Mouse (Mus musculus): ENCODE data around the gene Rbfox2. TPM values are rescaled to one million over a fixed set of nuclear protein-coding genes. Genes with fewer than 3 reads are reported as not detected.

Gene Rbfox2
- total and polyA plus RNA-seq, 3 experiments: 0.89 TPM; not detected in 2

- no peaks in the 10 kb centered on the region for H3K36me3 ChIP-seq (replicated peaks in 1 of 2; ENCODE audit: control insufficient read depth in 1 of 2, insufficient read depth in 1 of 2, low read length in 1 of 2)
- no peaks in the 10 kb centered on the region for H3K4me1 ChIP-seq (ENCODE audit: control insufficient read depth in 1 of 2, insufficient read depth in 2 of 2)
- H3K4me3 ChIP-seq (replicated peaks in 1 of 3; ENCODE audit: low read depth in 2 of 3, low read length in 2 of 3, poor library complexity in 1 of 3): no peak overlapping the region
- no peak overlapping the region for H3K27ac ChIP-seq (ENCODE audit: insufficient read depth, low read depth)
- no peaks in the 10 kb centered on the region for H3K9me3 ChIP-seq (replicated peaks; ENCODE audit: low read length)
- dilution Hi-C loops (cut with MboI; ENCODE audit: extremely low pct_ligation_motif_present, extremely low pct_unique_long_range_greater_than_20kb, low sequenced_read_pairs): no loop called here
- no peaks in the 10 kb centered on the region for H3K79me2 ChIP-seq (replicated peaks; ENCODE audit: control insufficient read depth, extremely low read depth, insufficient read depth, poor library complexity, severe bottlenecking)
- no peak overlapping the region for H3K4me2 ChIP-seq (ENCODE audit: insufficient read depth, low read depth, poor library complexity, severe bottlenecking)
- H3K9ac ChIP-seq (ENCODE audit: insufficient read depth, low read depth): no peak overlapping the region
- peak; percentile 0 for DNase-seq (ENCODE audit: extremely low read depth)
- TF ChIP-seq JUND (conservative IDR thresholded peaks at IDR 0.05; ENCODE audit: low read depth, low read length) (peak; percentile 85), MEF2A (IDR thresholded peaks at IDR 0.05; ENCODE audit: borderline replicate concordance, low read depth, low read length) (no peak), SMC3 (IDR thresholded peaks at IDR 0.05; ENCODE audit: low read depth, low read length) (no peak), ZC3H11A (IDR thresholded peaks at IDR 0.05; ENCODE audit: low read depth, low read length) (no peak), KAT2A (IDR thresholded peaks at IDR 0.05; ENCODE audit: insufficient replicate concordance, low read length) (no peak), SIN3A (IDR thresholded peaks at IDR 0.05; ENCODE audit: low read length) (peak; percentile 47; the same call in 1 of the 2 replicates), GABPA (IDR thresholded peaks at IDR 0.05; ENCODE audit: insufficient replicate concordance, low read depth, low read length) (no peak), TCF12 (IDR thresholded peaks at IDR 0.05; ENCODE audit: low read depth, low read length) (0 out of 2 replicates have a peak, but pooled peaks have one; percentile 11), CHD1 (IDR thresholded peaks at IDR 0.05; ENCODE audit: low read depth, low read length) (no peak), EP300 (IDR thresholded peaks at IDR 0.05; ENCODE audit: low read length) (peak; percentile 74), BHLHE40 (IDR thresholded peaks at IDR 0.05; ENCODE audit: low read depth, low read length) (peak; percentile 72), MAX (IDR thresholded peaks at IDR 0.05; ENCODE audit: low read length) (peak; percentile 20; the same call in 1 of the 2 replicates), NELFE (IDR thresholded peaks at IDR 0.05; ENCODE audit: low read depth, low read length) (no peak), UBTF (IDR thresholded peaks at IDR 0.05; ENCODE audit: low read depth, low read length) (no peak), ZNF384 (IDR thresholded peaks at IDR 0.05; ENCODE audit: low read depth, low read length) (no peak), RAD21 (IDR thresholded peaks at IDR 0.05; ENCODE audit: low read depth, low read length) (no peak), ZKSCAN1 (IDR thresholded peaks at IDR 0.05; ENCODE audit: borderline replicate concordance, low read depth, low read length) (no peak), E2F4 (IDR thresholded peaks at IDR 0.05; ENCODE audit: insufficient replicate concordance, low read depth, low read length) (no peak), HCFC1 (IDR thresholded peaks at IDR 0.05; ENCODE audit: low read depth, low read length) (no peak), JUN (IDR thresholded peaks at IDR 0.05; ENCODE audit: insufficient read depth, low read depth, low read length) (peak; percentile 64), USF2 (conservative IDR thresholded peaks at IDR 0.05; ENCODE audit: low read depth, low read length) (no peak), POLR2AphosphoS2 (IDR thresholded peaks at IDR 0.05; ENCODE audit: low read depth, low read length) (no peak), POLR2A (IDR thresholded peaks at IDR 0.05; ENCODE audit: low read depth, low read length) (no peak), MAFK (IDR thresholded peaks at IDR 0.05; ENCODE audit: insufficient replicate concordance, low read length) (0 out of 2 replicates have a peak, but pooled peaks have one; percentile 52), ETS1 (conservative IDR thresholded peaks at IDR 0.05; ENCODE audit: low read depth, low read length) (peak; percentile 32; the same call in 1 of the 2 replicates), MXI1 (IDR thresholded peaks at IDR 0.05; ENCODE audit: low read depth, low read length) (no peak), RCOR1 (conservative IDR thresholded peaks at IDR 0.05; ENCODE audit: low read depth, low read length) (0 out of 2 replicates have a peak, but pooled peaks have one; percentile 70), IRF4 (IDR thresholded peaks at IDR 0.05; ENCODE audit: low read depth, low read length) (peak; percentile 75), CTCF (conservative IDR thresholded peaks at IDR 0.05 in 1 of 2, IDR thresholded peaks at IDR 0.05 in 1 of 2; ENCODE audit: low read depth in 2 of 2, low read length in 2 of 2) (no peak), PAX5 (IDR thresholded peaks at IDR 0.05; ENCODE audit: low read length) (no peak), MYC (IDR thresholded peaks at IDR 0.05; ENCODE audit: low read depth, low read length) (no peak), USF1 (IDR thresholded peaks at IDR 0.05; ENCODE audit: low read depth, low read length) (no peak), ELF1 (IDR thresholded peaks at IDR 0.05; ENCODE audit: low read depth, low read length) (no peak), NRF1 (IDR thresholded peaks at IDR 0.05; ENCODE audit: low read depth, low read length) (no peak)
- peaks cover 93% of the 10 kb centered on the region for H3K27me3 ChIP-seq (replicated peaks)
- in situ Hi-C loops (cut with MboI; ENCODE audit: low pct_ligation_motif_present, low pct_unique_long_range_greater_than_20kb, low sequenced_read_pairs): no loop called here
Measured at GRCm38 (mm10) chr15:77122824-77123223, 184.0 kb downstream of the Rbfox2 start.
